Mouse (Mus musculus): ENCODE data around the gene Adap2.

GRCm38 (mm10) chr11:80196351-80196750, 42.4 kb downstream of the Adap2 start:
- TF ChIP-seq CTCF (IDR thresholded peaks at IDR 0.05; ENCODE audit: extremely low read depth, insufficient read length, insufficient replicate concordance, low read depth, low read length) (no peak), POLR2A (IDR thresholded peaks at IDR 0.05; ENCODE audit: low read depth, low read length) (no peak)

All from small intestine, adult 2 months (tissue).